Mouse (Mus musculus): Measurements from ENCODE around the gene Defb26. TPM values are rescaled to one million over a fixed set of nuclear protein-coding genes. Genes with fewer than 3 reads are reported as not detected.

The Defb26 gene
- total RNA-seq (2014; rRNA removed; ENCODE audit: low replicate concordance) (not detected in 2 replicates), polyA plus RNA-seq (2015; fragmentation: Nextera tagmentation; extraction: Ambion mirVana) (not detected in 2 replicates)

DNA sequence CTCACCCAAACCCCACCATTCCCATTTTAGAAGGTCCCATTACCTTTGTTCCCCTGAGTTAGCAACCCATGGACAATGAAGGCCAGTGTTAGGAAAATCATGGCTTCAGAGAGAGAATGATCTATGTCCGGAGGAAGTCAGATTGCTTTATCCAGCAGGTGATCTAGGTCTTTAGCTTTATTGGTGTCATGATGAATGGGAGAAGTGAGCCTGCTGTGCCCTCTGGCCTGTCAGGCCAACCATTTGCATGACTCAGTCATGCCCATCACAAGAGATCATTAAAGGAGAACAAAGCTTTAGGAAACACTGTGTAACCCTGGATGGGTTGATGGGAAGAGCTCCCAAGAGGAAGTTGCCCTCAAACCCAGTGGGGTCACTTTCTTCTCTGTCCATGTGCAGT is at the start of gene Defb26:
Gene Defb26 (minus strand): TSS at position 101 of the 400 bp plus-strand sequence.
- no peak within 1 kb of the TSS for H3K4me2 ChIP-seq (ENCODE audit: low read depth, low read length)
- no peak within 1 kb of the TSS for H3K9ac ChIP-seq (replicated peaks; ENCODE audit: low read depth, low read length)
- H3K36me3 ChIP-seq (replicated peaks; ENCODE audit: control insufficient read depth, insufficient read depth, low read length) = no peaks in the 10 kb centered on the region
- WGBS = 87% methylated on average over 1 of the region's 1 CpGs
- no peaks in the 10 kb centered on the region for H3K9me3 ChIP-seq (replicated peaks; ENCODE audit: control insufficient read depth, low read length)
- no peak within 1 kb of the TSS for H3K4me3 ChIP-seq (ENCODE audit: low read depth, low read length)
- no peaks in the 10 kb centered on the region for H3K4me1 ChIP-seq (ENCODE audit: control insufficient read depth, insufficient read depth)
- no peak within 1 kb of the TSS for H3K27ac ChIP-seq (ENCODE audit: low read depth)
- H3K27me3 ChIP-seq (ENCODE audit: control insufficient read depth, insufficient read depth, low read length) = no peaks in the 10 kb centered on the region
- DNase-seq (ENCODE audit: low spot score) = no peak
- TF ChIP-seq EP300 (IDR thresholded peaks at IDR 0.05; ENCODE audit: low read depth) = no peak
- TF ChIP-seq CTCF (IDR thresholded peaks at IDR 0.05; ENCODE audit: low read depth) = no peak
- ATAC-seq (ENCODE audit: insufficient read depth, low read depth) = no peak

DNA sequence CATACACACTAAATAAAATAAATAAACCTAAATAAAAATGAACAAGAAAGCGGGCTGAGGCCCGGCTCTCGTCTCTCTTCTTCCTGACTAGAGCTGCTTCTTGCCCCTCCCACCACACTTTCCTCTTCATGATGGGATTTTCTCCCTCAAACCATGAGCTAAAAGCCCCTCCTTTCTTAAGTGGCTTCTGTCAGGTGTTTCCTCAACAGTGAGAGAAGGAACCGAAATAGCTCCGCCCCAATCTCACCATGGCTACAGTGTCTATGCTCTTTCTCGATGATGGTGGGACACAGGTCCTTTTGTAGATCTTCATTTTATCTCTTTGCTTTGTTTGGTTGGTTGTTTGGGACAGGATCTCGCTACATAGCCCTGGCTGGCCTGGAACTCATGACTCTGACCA is 45.2 kb upstream of the Defb26 start:
- Histone ChIP-seq H3K36me3 (replicated peaks; ENCODE audit: control insufficient read depth, insufficient read depth, low read length) (no peaks in the 10 kb centered on the region), H3K4me2 (ENCODE audit: low read depth, low read length) (no peak overlapping the region), H3K9ac (replicated peaks; ENCODE audit: low read depth, low read length) (no peak overlapping the region), H3K4me3 (ENCODE audit: low read depth, low read length) (no peak overlapping the region), H3K4me1 (ENCODE audit: control insufficient read depth, insufficient read depth) (no peaks in the 10 kb centered on the region), H3K27me3 (ENCODE audit: control insufficient read depth, insufficient read depth, low read length) (no peaks in the 10 kb centered on the region), H3K9me3 (replicated peaks; ENCODE audit: control insufficient read depth, low read length) (no peaks in the 10 kb centered on the region), H3K27ac (ENCODE audit: low read depth) (no peak overlapping the region)
- WGBS = 81% methylated on average over 7 of the region's 7 CpGs
- no peak for TF ChIP-seq CTCF (IDR thresholded peaks at IDR 0.05; ENCODE audit: low read depth)
- TF ChIP-seq EP300 (IDR thresholded peaks at IDR 0.05; ENCODE audit: low read depth) = no peak
- DNase-seq (ENCODE audit: low spot score) (no peak), ATAC-seq (ENCODE audit: insufficient read depth, low read depth) (no peak)

DNA sequence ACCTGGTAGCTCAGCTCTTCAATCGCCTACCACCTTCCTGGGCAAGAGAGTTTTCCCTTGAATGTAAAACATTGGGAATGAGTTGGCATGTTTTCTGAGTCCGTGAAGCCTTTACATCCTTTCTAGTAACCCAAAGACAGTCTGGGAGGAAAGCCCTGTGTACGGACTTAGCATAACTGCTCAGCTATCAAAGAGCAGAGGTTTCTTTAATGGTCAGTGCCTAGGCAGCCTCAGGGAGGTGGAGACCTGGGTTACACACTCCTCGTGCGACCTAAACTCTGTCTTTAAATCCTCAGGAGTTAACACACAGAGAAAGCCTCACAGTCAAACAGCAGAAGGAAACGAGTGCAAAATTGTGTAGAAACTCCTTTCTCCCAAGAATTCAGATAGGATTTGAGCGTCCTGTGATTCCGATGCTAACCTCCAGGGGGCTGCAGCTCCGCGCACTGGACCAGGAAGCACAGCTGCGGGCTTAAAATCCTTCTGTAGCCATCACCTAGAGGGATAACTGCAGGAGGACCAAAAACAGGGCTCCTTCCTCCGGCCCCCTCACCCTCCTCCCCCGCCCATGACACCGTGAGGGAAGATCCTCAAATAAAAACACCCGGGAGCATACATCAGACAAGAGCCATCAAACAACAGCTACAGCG is 42.4 kb upstream of the Defb26 start:
- TF ChIP-seq EP300 (IDR thresholded peaks at IDR 0.05; ENCODE audit: low read depth) = no peak
- TF ChIP-seq CTCF (IDR thresholded peaks at IDR 0.05; ENCODE audit: low read depth) = peak; percentile 72
- Histone ChIP-seq H3K9ac (replicated peaks; ENCODE audit: low read depth, low read length) (no peak overlapping the region), H3K9me3 (replicated peaks; ENCODE audit: control insufficient read depth, low read length) (no peaks in the 10 kb centered on the region), H3K4me1 (ENCODE audit: control insufficient read depth, insufficient read depth) (no peaks in the 10 kb centered on the region), H3K27me3 (ENCODE audit: control insufficient read depth, insufficient read depth, low read length) (no peaks in the 10 kb centered on the region), H3K4me2 (ENCODE audit: low read depth, low read length) (no peak overlapping the region), H3K36me3 (replicated peaks; ENCODE audit: control insufficient read depth, insufficient read depth, low read length) (no peaks in the 10 kb centered on the region), H3K4me3 (ENCODE audit: low read depth, low read length) (no peak overlapping the region), H3K27ac (ENCODE audit: low read depth) (no peak overlapping the region)
- DNase-seq (ENCODE audit: low spot score) (peak; percentile 19), ATAC-seq (ENCODE audit: insufficient read depth, low read depth) (no peak)
- 11% methylated on average over 16 of the region's 16 CpGs for WGBS

DNA sequence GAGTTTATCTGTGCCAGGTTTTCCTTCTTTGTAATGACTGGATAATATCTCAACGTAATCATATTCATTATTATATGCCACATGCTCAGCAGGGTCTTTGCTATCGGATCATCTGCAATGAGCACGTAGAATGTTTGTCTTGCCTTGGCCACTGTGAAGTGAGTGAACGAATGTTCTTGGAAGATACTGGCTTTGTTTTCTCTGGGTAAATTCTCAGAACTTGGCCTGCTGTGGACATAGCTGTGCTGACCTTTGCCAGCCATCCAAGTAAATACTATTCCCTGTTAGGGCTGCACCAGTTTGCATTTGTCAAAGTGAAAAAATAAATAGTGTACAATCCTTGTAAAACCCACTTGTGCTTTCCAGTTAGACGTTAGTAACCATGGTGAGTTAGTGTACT is 36.6 kb upstream of the Defb26 start:
- Histone ChIP-seq H3K9ac (replicated peaks; ENCODE audit: low read depth, low read length) (no peak overlapping the region), H3K4me1 (ENCODE audit: control insufficient read depth, insufficient read depth) (no peaks in the 10 kb centered on the region), H3K4me2 (ENCODE audit: low read depth, low read length) (no peak overlapping the region), H3K36me3 (replicated peaks; ENCODE audit: control insufficient read depth, insufficient read depth, low read length) (no peaks in the 10 kb centered on the region), H3K27ac (ENCODE audit: low read depth) (no peak overlapping the region), H3K27me3 (ENCODE audit: control insufficient read depth, insufficient read depth, low read length) (no peaks in the 10 kb centered on the region), H3K4me3 (ENCODE audit: low read depth, low read length) (no peak overlapping the region), H3K9me3 (replicated peaks; ENCODE audit: control insufficient read depth, low read length) (no peaks in the 10 kb centered on the region)
- 71% methylated on average over 5 of the region's 5 CpGs for WGBS
- DNase-seq (ENCODE audit: low spot score) (no peak), ATAC-seq (ENCODE audit: insufficient read depth, low read depth) (no peak)
- TF ChIP-seq EP300 (IDR thresholded peaks at IDR 0.05; ENCODE audit: low read depth) (no peak), CTCF (IDR thresholded peaks at IDR 0.05; ENCODE audit: low read depth) (no peak)

DNA sequence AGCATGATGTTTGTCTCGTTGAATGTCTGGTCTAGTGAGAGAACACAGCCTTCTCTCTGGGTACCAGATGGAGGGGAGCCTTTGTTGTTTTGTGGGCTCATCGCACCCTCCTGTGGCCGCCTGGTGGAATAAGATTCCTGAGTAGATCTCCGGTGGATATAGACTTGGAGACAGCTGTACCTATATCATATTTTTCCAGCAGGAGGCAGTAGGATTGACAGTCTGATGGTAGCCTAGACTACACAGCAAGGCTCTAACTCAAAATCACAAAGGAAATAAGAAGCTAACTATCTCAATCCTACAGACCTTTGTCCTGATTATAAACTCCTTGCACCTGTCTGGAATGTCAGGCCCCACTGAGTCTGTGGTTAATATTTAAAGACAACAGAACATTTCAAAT is 33.2 kb upstream of the Defb26 start:
- TF ChIP-seq EP300 (IDR thresholded peaks at IDR 0.05; ENCODE audit: low read depth) (no peak), CTCF (IDR thresholded peaks at IDR 0.05; ENCODE audit: low read depth) (peak; percentile 51)
- 20% methylated on average over 4 of the region's 4 CpGs for WGBS
- Histone ChIP-seq H3K4me1 (ENCODE audit: control insufficient read depth, insufficient read depth) (no peaks in the 10 kb centered on the region), H3K27ac (ENCODE audit: low read depth) (no peak overlapping the region), H3K36me3 (replicated peaks; ENCODE audit: control insufficient read depth, insufficient read depth, low read length) (no peaks in the 10 kb centered on the region), H3K4me3 (ENCODE audit: low read depth, low read length) (no peak overlapping the region), H3K27me3 (ENCODE audit: control insufficient read depth, insufficient read depth, low read length) (no peaks in the 10 kb centered on the region), H3K4me2 (ENCODE audit: low read depth, low read length) (no peak overlapping the region), H3K9ac (replicated peaks; ENCODE audit: low read depth, low read length) (no peak overlapping the region), H3K9me3 (replicated peaks; ENCODE audit: control insufficient read depth, low read length) (no peaks in the 10 kb centered on the region)
- peak; percentile 39 for ATAC-seq (ENCODE audit: insufficient read depth, low read depth)
- no peak for DNase-seq (ENCODE audit: low spot score)

DNA sequence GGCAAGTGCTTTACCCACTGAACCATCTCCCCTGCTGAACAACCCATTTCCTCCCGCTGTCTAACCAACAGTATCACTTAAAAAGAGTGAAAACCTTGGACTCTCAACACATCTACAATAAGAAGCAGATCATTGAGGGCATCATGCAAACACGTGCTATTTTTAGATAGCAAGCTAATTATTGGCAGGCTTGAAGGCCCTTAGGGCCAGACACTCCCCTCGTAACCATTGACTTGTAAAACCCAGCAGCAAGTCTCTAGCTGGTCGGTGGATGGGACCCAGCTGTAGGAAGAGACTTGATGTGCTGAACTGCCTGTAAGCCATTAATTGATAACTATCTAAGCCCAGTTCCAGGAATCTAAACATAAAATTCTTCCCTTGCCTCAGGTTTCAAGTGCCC is 32.0 kb upstream of the Defb26 start:
- 33% methylated on average over 4 of the region's 4 CpGs for WGBS
- DNase-seq (ENCODE audit: low spot score) (no peak), ATAC-seq (ENCODE audit: insufficient read depth, low read depth) (no peak)
- Histone ChIP-seq H3K4me2 (ENCODE audit: low read depth, low read length) (no peak overlapping the region), H3K9me3 (replicated peaks; ENCODE audit: control insufficient read depth, low read length) (no peaks in the 10 kb centered on the region), H3K4me1 (ENCODE audit: control insufficient read depth, insufficient read depth) (no peaks in the 10 kb centered on the region), H3K4me3 (ENCODE audit: low read depth, low read length) (no peak overlapping the region), H3K27ac (ENCODE audit: low read depth) (no peak overlapping the region), H3K27me3 (ENCODE audit: control insufficient read depth, insufficient read depth, low read length) (no peaks in the 10 kb centered on the region), H3K9ac (replicated peaks; ENCODE audit: low read depth, low read length) (no peak overlapping the region), H3K36me3 (replicated peaks; ENCODE audit: control insufficient read depth, insufficient read depth, low read length) (no peaks in the 10 kb centered on the region)
- no peak for TF ChIP-seq EP300 (IDR thresholded peaks at IDR 0.05; ENCODE audit: low read depth)
- no peak for TF ChIP-seq CTCF (IDR thresholded peaks at IDR 0.05; ENCODE audit: low read depth)
